Mouse (Mus musculus) kidney, postnatal 36 days (tissue): ENCODE results near the gene Aqr.
"Not testable (repeated sequence)": the region's sequence is repeated elsewhere in the genome, so short reads cannot be mapped to it uniquely, and the experiment has no call there.

Experiments
- DNase-seq, 2 experiments: peaks; one replicate each; pipeline ENCODE4 v3.0.0; 2021 to 2022; ENCODE audit warnings: mixed read lengths in 2 of 2

Gene Aqr

GRCm38 (mm10) chr2:114186924-114187323, at the start of gene Aqr:
Gene Aqr (minus strand): TSS chr2:114187024.
- DNase-seq, result not testable (repeated sequence)

GRCm38 (mm10) chr2:114236566-114236965, 49.7 kb upstream of the Aqr start:
- DNase-seq, result no peak

GRCm38 (mm10) chr2:114235584-114235983, 48.8 kb upstream of the Aqr start:
- DNase-seq, result no peak

GRCm38 (mm10) chr2:114231248-114231647, 44.4 kb upstream of the Aqr start:
- no peak for DNase-seq

- DNase-seq, result no peak
Observed at GRCm38 (mm10) chr2:114228672-114229071, 41.8 kb upstream of the Aqr start.

GRCm38 (mm10) chr2:114205036-114205435, 18.2 kb upstream of the Aqr start:
- DNase-seq, result peak; percentile 5 to 48

- no peak for DNase-seq
Observed at GRCm38 (mm10) chr2:114201574-114201973, 14.8 kb upstream of the Aqr start.

GRCm38 (mm10) chr2:114200932-114201559, 14.2 kb upstream of the Aqr start, which contains the start of gene Zfp770:
Gene Zfp770 (minus strand): TSS chr2:114201469.
- peak; percentile 73 to 84 for DNase-seq

- no peak for DNase-seq
Observed at GRCm38 (mm10) chr2:114196421-114196820, 9.6 kb upstream of the Aqr start.

- DNase-seq, result no peak
Observed at GRCm38 (mm10) chr2:114177802-114178733, 8.8 kb downstream of the Aqr start.

GRCm38 (mm10) chr2:114174651-114175484, 12.0 kb downstream of the Aqr start:
- peak; percentile 85 to 90 for DNase-seq

GRCm38 (mm10) chr2:114173248-114173647, 13.6 kb downstream of the Aqr start:
- DNase-seq, result no peak

GRCm38 (mm10) chr2:114167837-114168236, 19.0 kb downstream of the Aqr start:
- DNase-seq, result no peak

GRCm38 (mm10) chr2:114161978-114162377, 24.8 kb downstream of the Aqr start:
- no peak for DNase-seq

- DNase-seq, result no peak
Observed at GRCm38 (mm10) chr2:114157345-114157744, 29.5 kb downstream of the Aqr start.

GRCm38 (mm10) chr2:114156639-114157038, 30.2 kb downstream of the Aqr start:
- no peak for DNase-seq

GRCm38 (mm10) chr2:114153247-114153646, 33.6 kb downstream of the Aqr start:
- DNase-seq, result no peak

GRCm38 (mm10) chr2:114146864-114147458, 39.9 kb downstream of the Aqr start:
- DNase-seq, result no peak

GRCm38 (mm10) chr2:114145315-114145801, 41.5 kb downstream of the Aqr start:
- peak; percentile 17 to 64 for DNase-seq

- no peak for DNase-seq
Observed at GRCm38 (mm10) chr2:114144915-114145314, 41.9 kb downstream of the Aqr start.

GRCm38 (mm10) chr2:114143842-114144241, 43.0 kb downstream of the Aqr start:
- no peak for DNase-seq

- DNase-seq, result no peak
Observed at GRCm38 (mm10) chr2:114136755-114137154, 50.1 kb downstream of the Aqr start.
